Mouse (Mus musculus): ENCODE results near the gene Daw1. TPM values are rescaled to one million over a fixed set of nuclear protein-coding genes. Genes with fewer than 3 reads are reported as not detected.

The Daw1 gene
- polyA plus RNA-seq, 1 experiment from 2014 or later, result 0.20 TPM

GRCm38 (mm10) chr1:83120312-83120711, 39.2 kb upstream of the Daw1 start:
- WGBS, result 64% methylated on average over 3 of the region's 3 CpGs
- Histone ChIP-seq H3K27me3 (ENCODE audit: insufficient read depth, low read length) (no peaks in the 10 kb centered on the region), H3K27ac (ENCODE audit: low read depth) (no peak overlapping the region), H3K4me2 (no peak overlapping the region), H3K4me1 (ENCODE audit: insufficient read depth) (no peaks in the 10 kb centered on the region), H3K36me3 (ENCODE audit: insufficient read depth) (no peaks in the 10 kb centered on the region), H3K9me3 (ENCODE audit: low read depth, low read length) (no peaks in the 10 kb centered on the region), H3K4me3 (ENCODE audit: low read depth, low read length) (no peak overlapping the region), H3K9ac (no peak overlapping the region)
- TF ChIP-seq CTCF (IDR thresholded peaks at IDR 0.05; ENCODE audit: low read depth), result no peak
- no peak for ATAC-seq (ENCODE audit: insufficient read depth)
- DNase-seq, result no peak

- Histone ChIP-seq H3K9ac (no peak overlapping the region), H3K4me1 (ENCODE audit: insufficient read depth) (no peaks in the 10 kb centered on the region), H3K36me3 (ENCODE audit: insufficient read depth) (no peaks in the 10 kb centered on the region), H3K4me3 (ENCODE audit: low read depth, low read length) (no peak overlapping the region), H3K4me2 (no peak overlapping the region), H3K27me3 (ENCODE audit: insufficient read depth, low read length) (no peaks in the 10 kb centered on the region), H3K9me3 (ENCODE audit: low read depth, low read length) (no peaks in the 10 kb centered on the region), H3K27ac (ENCODE audit: low read depth) (no peak overlapping the region)
- ATAC-seq (ENCODE audit: insufficient read depth), result no peak
- DNase-seq, result no peak
- no peak for TF ChIP-seq CTCF (IDR thresholded peaks at IDR 0.05; ENCODE audit: low read depth)
- WGBS, result 88% methylated on average over 2 of the region's 2 CpGs
Observed at GRCm38 (mm10) chr1:83123201-83123600, 36.4 kb upstream of the Daw1 start.

- Histone ChIP-seq H3K4me3 (ENCODE audit: low read depth, low read length) (no peak overlapping the region), H3K9me3 (ENCODE audit: low read depth, low read length) (no peaks in the 10 kb centered on the region), H3K4me2 (no peak overlapping the region), H3K9ac (no peak overlapping the region), H3K4me1 (ENCODE audit: insufficient read depth) (no peaks in the 10 kb centered on the region), H3K36me3 (ENCODE audit: insufficient read depth) (no peaks in the 10 kb centered on the region), H3K27ac (ENCODE audit: low read depth) (no peak overlapping the region), H3K27me3 (ENCODE audit: insufficient read depth, low read length) (no peaks in the 10 kb centered on the region)
- TF ChIP-seq CTCF (IDR thresholded peaks at IDR 0.05; ENCODE audit: low read depth), result no peak
- DNase-seq (peak; percentile 53), ATAC-seq (ENCODE audit: insufficient read depth) (peak; percentile 62)
- 18% methylated on average over 7 of the region's 7 CpGs for WGBS
Observed at GRCm38 (mm10) chr1:83135829-83136228, 23.7 kb upstream of the Daw1 start.

GRCm38 (mm10) chr1:83137847-83138246, 21.7 kb upstream of the Daw1 start:
- Histone ChIP-seq H3K4me3 (ENCODE audit: low read depth, low read length) (no peak overlapping the region), H3K4me2 (no peak overlapping the region), H3K36me3 (ENCODE audit: insufficient read depth) (no peaks in the 10 kb centered on the region), H3K27ac (ENCODE audit: low read depth) (no peak overlapping the region), H3K9me3 (ENCODE audit: low read depth, low read length) (no peaks in the 10 kb centered on the region), H3K4me1 (ENCODE audit: insufficient read depth) (no peaks in the 10 kb centered on the region), H3K9ac (no peak overlapping the region), H3K27me3 (ENCODE audit: insufficient read depth, low read length) (no peaks in the 10 kb centered on the region)
- 79% methylated on average over 8 of the region's 8 CpGs for WGBS
- ATAC-seq (ENCODE audit: insufficient read depth) (no peak), DNase-seq (peak; percentile 17)
- no peak for TF ChIP-seq CTCF (IDR thresholded peaks at IDR 0.05; ENCODE audit: low read depth)

GRCm38 (mm10) chr1:83138721-83139120, 20.8 kb upstream of the Daw1 start:
- Histone ChIP-seq H3K4me3 (ENCODE audit: low read depth, low read length) (no peak overlapping the region), H3K36me3 (ENCODE audit: insufficient read depth) (no peaks in the 10 kb centered on the region), H3K9ac (no peak overlapping the region), H3K9me3 (ENCODE audit: low read depth, low read length) (no peaks in the 10 kb centered on the region), H3K4me1 (ENCODE audit: insufficient read depth) (no peaks in the 10 kb centered on the region), H3K27ac (ENCODE audit: low read depth) (no peak overlapping the region), H3K27me3 (ENCODE audit: insufficient read depth, low read length) (no peaks in the 10 kb centered on the region), H3K4me2 (no peak overlapping the region)
- WGBS, result 87% methylated on average over 6 of the region's 6 CpGs
- no peak for ATAC-seq (ENCODE audit: insufficient read depth)
- no peak for DNase-seq
- TF ChIP-seq CTCF (IDR thresholded peaks at IDR 0.05; ENCODE audit: low read depth), result no peak

- no peak overlapping the region for H3K9ac ChIP-seq
- H3K4me2 ChIP-seq, result no peak overlapping the region
- no peaks in the 10 kb centered on the region for H3K36me3 ChIP-seq (ENCODE audit: insufficient read depth)
- H3K27me3 ChIP-seq (ENCODE audit: insufficient read depth, low read length), result no peaks in the 10 kb centered on the region
- ATAC-seq (ENCODE audit: insufficient read depth) (no peak), DNase-seq (peak; percentile 14)
- no peak overlapping the region for H3K4me3 ChIP-seq (ENCODE audit: low read depth, low read length)
- H3K9me3 ChIP-seq (ENCODE audit: low read depth, low read length), result no peaks in the 10 kb centered on the region
- 70% methylated on average over 8 of the region's 8 CpGs for WGBS
- H3K27ac ChIP-seq (ENCODE audit: low read depth), result no peak overlapping the region
- TF ChIP-seq CTCF (IDR thresholded peaks at IDR 0.05; ENCODE audit: low read depth), result no peak
- H3K4me1 ChIP-seq (ENCODE audit: insufficient read depth), result no peaks in the 10 kb centered on the region
Observed at GRCm38 (mm10) chr1:83141510-83141909, 18.0 kb upstream of the Daw1 start.

- no peaks in the 10 kb centered on the region for H3K4me1 ChIP-seq (ENCODE audit: insufficient read depth)
- H3K36me3 ChIP-seq (ENCODE audit: insufficient read depth), result no peaks in the 10 kb centered on the region
- no peaks in the 10 kb centered on the region for H3K27me3 ChIP-seq (ENCODE audit: insufficient read depth, low read length)
- no peak overlapping the region for H3K4me3 ChIP-seq (ENCODE audit: low read depth, low read length)
- no peak overlapping the region for H3K4me2 ChIP-seq
- ATAC-seq (ENCODE audit: insufficient read depth) (no peak), DNase-seq (no peak)
- H3K9me3 ChIP-seq (ENCODE audit: low read depth, low read length), result no peaks in the 10 kb centered on the region
- 76% methylated on average over 5 of the region's 5 CpGs for WGBS
- H3K27ac ChIP-seq (ENCODE audit: low read depth), result no peak overlapping the region
- no peak overlapping the region for H3K9ac ChIP-seq
- TF ChIP-seq CTCF (IDR thresholded peaks at IDR 0.05; ENCODE audit: low read depth), result no peak
Observed at GRCm38 (mm10) chr1:83142055-83142454, 17.5 kb upstream of the Daw1 start.

GRCm38 (mm10) chr1:83146547-83146946, 13.0 kb upstream of the Daw1 start:
- Histone ChIP-seq H3K4me2 (no peak overlapping the region), H3K9ac (no peak overlapping the region), H3K9me3 (ENCODE audit: low read depth, low read length) (no peaks in the 10 kb centered on the region), H3K36me3 (ENCODE audit: insufficient read depth) (no peaks in the 10 kb centered on the region), H3K27me3 (ENCODE audit: insufficient read depth, low read length) (no peaks in the 10 kb centered on the region), H3K4me3 (ENCODE audit: low read depth, low read length) (no peak overlapping the region), H3K4me1 (ENCODE audit: insufficient read depth) (no peaks in the 10 kb centered on the region), H3K27ac (ENCODE audit: low read depth) (no peak overlapping the region)
- TF ChIP-seq CTCF (IDR thresholded peaks at IDR 0.05; ENCODE audit: low read depth), result no peak
- 74% methylated on average over 2 of the region's 2 CpGs for WGBS
- DNase-seq, result no peak
- ATAC-seq (ENCODE audit: insufficient read depth), result no peak
